Comparison of ENCODE assay signal across 8 mouse cellular contexts in the genomic region with DNA sequence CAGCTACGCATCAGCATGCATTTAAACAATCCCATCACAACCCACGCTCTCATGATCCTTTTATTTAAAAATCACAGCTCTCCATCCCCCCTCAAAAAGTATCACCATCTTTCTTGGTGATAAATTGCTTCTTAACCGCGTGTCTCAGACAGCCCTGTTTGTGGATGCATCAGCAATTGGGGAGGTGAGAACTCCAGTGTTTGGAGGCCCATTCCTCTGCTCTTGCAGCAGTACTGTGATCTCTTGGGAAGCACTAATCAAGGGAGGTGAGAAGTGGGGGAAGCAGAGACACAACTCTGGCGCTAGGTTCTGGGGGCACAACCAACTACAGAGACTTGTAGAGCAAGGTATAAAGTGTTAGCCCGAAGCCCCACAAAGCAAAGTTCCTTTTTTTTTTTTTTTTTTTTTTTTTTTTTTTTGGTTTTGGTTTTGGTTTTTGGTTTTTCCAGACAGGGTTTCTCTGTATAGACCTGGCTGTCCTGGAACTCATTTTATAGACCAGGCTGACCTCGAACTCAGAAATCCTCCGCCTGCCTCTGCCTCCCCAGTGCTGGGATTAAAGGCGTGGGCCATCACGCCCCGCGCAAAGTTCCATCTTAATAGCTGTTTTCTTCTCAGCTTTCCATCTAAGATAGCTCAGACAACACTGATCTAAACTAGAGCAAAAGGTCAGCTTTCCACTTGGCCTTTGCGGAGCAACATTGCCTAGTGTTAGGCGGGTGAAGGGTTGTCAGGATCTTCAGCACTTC. TPM values are rescaled to one million over a fixed set of nuclear protein-coding genes. Genes with fewer than 3 reads are reported as not detected.
DNase-seq lines count a peak whose midpoint lies in the region; ATAC-seq and TF ChIP-seq lines count a peak whose summit lies in the region.

No protein-coding gene starts in this region.

- H3K9ac ChIP-seq in forebrain, embryonic 14.5 days (ENCODE audit: low read length) = peak overlapping the region; percentile 49
- no peak overlapping the region for H3K9ac ChIP-seq in liver, embryonic 14.5 days (replicated peaks)

- peak overlapping the region; percentile 51 for H3K4me2 ChIP-seq in forebrain, embryonic 14.5 days (ENCODE audit: low read length)
- H3K4me2 ChIP-seq in liver, embryonic 14.5 days (ENCODE audit: low read depth) = peak overlapping the region; percentile 74

- 27% methylated on average over 14 of the region's 14 CpGs for WGBS in forebrain, embryonic 14.5 days
- WGBS in liver, embryonic 14.5 days (ENCODE audit: insufficient replicate concordance) = 36% methylated on average over 14 of the region's 14 CpGs

- peak overlapping the region; percentile 70 for H3K4me3 ChIP-seq in gastrocnemius, adult 2 months
- H3K4me3 ChIP-seq in forebrain, embryonic 14.5 days (ENCODE audit: low read depth, low read length) = no peak overlapping the region
- no peak overlapping the region for H3K4me3 ChIP-seq in liver, embryonic 14.5 days (ENCODE audit: insufficient read depth in 1 of 2, low read depth in 2 of 2, low read length in 2 of 2)

- peak overlapping the region; percentile 100 for H3K27ac ChIP-seq in gastrocnemius, adult 2 months
- peak overlapping the region; percentile 85 for H3K27ac ChIP-seq in forebrain, embryonic 14.5 days (ENCODE audit: low read depth, low read length)
- H3K27ac ChIP-seq in liver, embryonic 14.5 days = peak overlapping the region; percentile 57; the same call in 1 of the 2 replicates

- intact Hi-C loops in gastrocnemius, adult 2 months (cut with DNase I) = no loop called here

- no peak for ATAC-seq in forebrain, embryonic 14.5 days
- ATAC-seq in liver, embryonic 14.5 days (ENCODE audit: insufficient read depth) = no peak

- no peak for DNase-seq in gastrocnemius, adult 2 months
- no peak for DNase-seq in gastrocnemius, adult 18-20 months (ENCODE audit: low spot score)
- peak; percentile 29 for DNase-seq in 3T3-L1 (ENCODE audit: low read depth, low spot score)
- DNase-seq in forebrain, embryonic 14.5 days (ENCODE audit: low spot score) = no peak
- DNase-seq in liver, embryonic 14.5 days (ENCODE audit: low read depth in 3 of 3, low spot score in 3 of 3) = no peak
- no peak for DNase-seq in urinary bladder, postnatal 25 days (ENCODE audit: low spot score)
- DNase-seq in right cerebral cortex, postnatal 14 days = no peak
- DNase-seq in gastrocnemius, postnatal 10 days = no peak

- 0 out of 2 replicates have a peak, but pooled peaks cover 2% of the 10 kb centered on the region for H3K36me3 ChIP-seq in forebrain, embryonic 14.5 days (ENCODE audit: control insufficient read depth, insufficient read depth, low read length)
- no peaks in the 10 kb centered on the region for H3K36me3 ChIP-seq in liver, embryonic 14.5 days (replicated peaks; ENCODE audit: control insufficient read depth, insufficient read depth, low read depth)

- no peak for TF ChIP-seq CTCF in gastrocnemius, adult 2 months (IDR thresholded peaks at IDR 0.05)
- TF ChIP-seq CTCF in liver, embryonic 14.5 days (IDR thresholded peaks at IDR 0.05; ENCODE audit: low read depth) = no peak

- peaks cover 65% of the 10 kb centered on the region for H3K4me1 ChIP-seq in forebrain, embryonic 14.5 days (ENCODE audit: control insufficient read depth, insufficient read depth, low read length)
- H3K4me1 ChIP-seq in liver, embryonic 14.5 days (replicated peaks; ENCODE audit: control insufficient read depth in 2 of 2, insufficient read depth in 2 of 2, low read length in 1 of 2) = peaks cover 7 to 23% of the 10 kb centered on the region in 2 experiments

- TF ChIP-seq EP300 in liver, embryonic 14.5 days (IDR thresholded peaks at IDR 0.05; ENCODE audit: low read depth) = no peak

- no peaks in the 10 kb centered on the region for H3K27me3 ChIP-seq in forebrain, embryonic 14.5 days (replicated peaks; ENCODE audit: control insufficient read depth, insufficient read depth, low read length)
- H3K27me3 ChIP-seq in liver, embryonic 14.5 days (ENCODE audit: control insufficient read depth, insufficient read depth, low read length) = peaks cover 67% of the 10 kb centered on the region

- no peaks in the 10 kb centered on the region for H3K9me3 ChIP-seq in forebrain, embryonic 14.5 days (replicated peaks; ENCODE audit: control insufficient read depth, low read length)
- no peaks in the 10 kb centered on the region for H3K9me3 ChIP-seq in liver, embryonic 14.5 days (ENCODE audit: control insufficient read depth, low read length)

RNA-seq across cellular contexts. Expression of a gene that starts 3.0 kb away (rescaled TPM):
- 10 to 100 TPM; 21.5 to 28.2 TPM for total RNA-seq in gastrocnemius, adult 2 months (2021)
- 10 to 100 TPM; 20.3 to 24.8 TPM for total RNA-seq in gastrocnemius, adult 18-20 months (2021)
- 41.4 and 56.5 TPM in 2 replicates for polyA plus RNA-seq in forebrain, embryonic 14.5 days (2014; fragmentation: Nextera tagmentation; extraction: Ambion mirVana)
- 1.4 and 1.5 TPM in 2 replicates for polyA plus RNA-seq in liver, embryonic 14.5 days (2012; rRNA removed)
- polyA plus RNA-seq in liver, embryonic 14.5 days (2014; fragmentation: Nextera tagmentation; extraction: Ambion mirVana) = 1.4 and 1.5 TPM in 2 replicates
- total RNA-seq in gastrocnemius, postnatal 10 days (2021) = 10 to 100 TPM; 42.9 to 46.7 TPM

RNA-seq across cellular contexts. Expression of a gene that starts 59.3 kb away (rescaled TPM):
- total RNA-seq in gastrocnemius, adult 2 months (2021) = 10 to 100 TPM; 32.2 to 33.8 TPM
- 10 to 100 TPM; 30.9 to 34.6 TPM for total RNA-seq in gastrocnemius, adult 18-20 months (2021)
- 47.5 and 57.0 TPM in 2 replicates for polyA plus RNA-seq in forebrain, embryonic 14.5 days (2014; fragmentation: Nextera tagmentation; extraction: Ambion mirVana)
- 7.5 and 8.8 TPM in 2 replicates for polyA plus RNA-seq in liver, embryonic 14.5 days (2012; rRNA removed)
- 10.0 and 10.7 TPM in 2 replicates for polyA plus RNA-seq in liver, embryonic 14.5 days (2014; fragmentation: Nextera tagmentation; extraction: Ambion mirVana)
- total RNA-seq in gastrocnemius, postnatal 10 days (2021) = 10 to 100 TPM; 17.5 to 22.8 TPM
